Mouse (Mus musculus): ENCODE measurements at regions not wholly inside any gene's neighbourhood (a gene's known extent, or its start where the extent isn't known, plus 50 kb on each side); places are given as distances from the start of the nearest gene placed in this dataset.

GRCm38 (mm10) chr14:66475026-66475425, 466.0 kb upstream of the Gulo start:
- no peak overlapping the region for H3K4me3 ChIP-seq (ENCODE audit: low read depth, low read length)
- no peak overlapping the region for H3K4me2 ChIP-seq (replicated peaks; ENCODE audit: low read depth)
- no peak overlapping the region for H3K27ac ChIP-seq (ENCODE audit: low read depth, low read length)
- H3K9me3 ChIP-seq (ENCODE audit: control insufficient read depth): no peaks in the 10 kb centered on the region
- WGBS: 58% methylated on average over 1 of the region's 1 CpGs
- ATAC-seq: no peak
- H3K4me1 ChIP-seq (replicated peaks; ENCODE audit: control insufficient read depth, insufficient read depth, low read length): no peaks in the 10 kb centered on the region
- H3K36me3 ChIP-seq (ENCODE audit: control insufficient read depth, insufficient read depth): no peaks in the 10 kb centered on the region
- no peaks in the 10 kb centered on the region for H3K27me3 ChIP-seq (replicated peaks; ENCODE audit: control insufficient read depth, insufficient read depth, low read length)
- H3K9ac ChIP-seq (ENCODE audit: low read depth, low read length): no peak overlapping the region
- TF ChIP-seq CTCF (IDR thresholded peaks at IDR 0.05; ENCODE audit: low read depth): peak; percentile 47

GRCm38 (mm10) chr14:66473251-66473550, 464.2 kb upstream of the Gulo start:
- H3K4me1 ChIP-seq (replicated peaks; ENCODE audit: control insufficient read depth, insufficient read depth, low read length): no peaks in the 10 kb centered on the region
- WGBS: 17% methylated on average over 1 of the region's 1 CpGs
- no peaks in the 10 kb centered on the region for H3K27me3 ChIP-seq (replicated peaks; ENCODE audit: control insufficient read depth, insufficient read depth, low read length)
- ATAC-seq: no peak
- TF ChIP-seq CTCF (IDR thresholded peaks at IDR 0.05; ENCODE audit: low read depth): no peak
- H3K36me3 ChIP-seq (ENCODE audit: control insufficient read depth, insufficient read depth): no peaks in the 10 kb centered on the region
- no peak overlapping the region for H3K9ac ChIP-seq (ENCODE audit: low read depth, low read length)
- H3K4me3 ChIP-seq (ENCODE audit: low read depth, low read length): no peak overlapping the region
- no peak overlapping the region for H3K27ac ChIP-seq (ENCODE audit: low read depth, low read length)
- H3K9me3 ChIP-seq (ENCODE audit: control insufficient read depth): no peaks in the 10 kb centered on the region
- no peak overlapping the region for H3K4me2 ChIP-seq (replicated peaks; ENCODE audit: low read depth)

- no peaks in the 10 kb centered on the region for H3K4me1 ChIP-seq (replicated peaks; ENCODE audit: control insufficient read depth, insufficient read depth, low read length)
- no peak overlapping the region for H3K9ac ChIP-seq (ENCODE audit: low read depth, low read length)
- no peaks in the 10 kb centered on the region for H3K36me3 ChIP-seq (ENCODE audit: control insufficient read depth, insufficient read depth)
- no peak overlapping the region for H3K4me3 ChIP-seq (ENCODE audit: low read depth, low read length)
- H3K4me2 ChIP-seq (replicated peaks; ENCODE audit: low read depth): no peak overlapping the region
- H3K9me3 ChIP-seq (ENCODE audit: control insufficient read depth): no peaks in the 10 kb centered on the region
- no peak overlapping the region for H3K27ac ChIP-seq (ENCODE audit: low read depth, low read length)
- no peak for TF ChIP-seq CTCF (IDR thresholded peaks at IDR 0.05; ENCODE audit: low read depth)
- no peaks in the 10 kb centered on the region for H3K27me3 ChIP-seq (replicated peaks; ENCODE audit: control insufficient read depth, insufficient read depth, low read length)
- WGBS: 43% methylated on average over 5 of the region's 5 CpGs
- ATAC-seq: no peak
These were observed 463.7 kb upstream of the Gulo start for GRCm38 (mm10) chr14:66472537-66473250.

- no peak for ATAC-seq
- Histone ChIP-seq H3K27me3 (replicated peaks; ENCODE audit: control insufficient read depth, insufficient read depth, low read length) (no peaks in the 10 kb centered on the region), H3K9me3 (ENCODE audit: control insufficient read depth) (no peaks in the 10 kb centered on the region), H3K4me3 (ENCODE audit: low read depth, low read length) (no peak overlapping the region), H3K9ac (ENCODE audit: low read depth, low read length) (no peak overlapping the region), H3K4me1 (replicated peaks; ENCODE audit: control insufficient read depth, insufficient read depth, low read length) (no peaks in the 10 kb centered on the region), H3K4me2 (replicated peaks; ENCODE audit: low read depth) (no peak overlapping the region), H3K36me3 (ENCODE audit: control insufficient read depth, insufficient read depth) (no peaks in the 10 kb centered on the region), H3K27ac (ENCODE audit: low read depth, low read length) (no peak overlapping the region)
- WGBS: 88% methylated on average over 5 of the region's 5 CpGs
- TF ChIP-seq CTCF (IDR thresholded peaks at IDR 0.05; ENCODE audit: low read depth): no peak
These were observed 453.1 kb upstream of the Gulo start for GRCm38 (mm10) chr14:66462081-66462480.

GRCm38 (mm10) chr14:66460795-66461194, 451.8 kb upstream of the Gulo start:
- no peak for ATAC-seq
- H3K4me2 ChIP-seq (replicated peaks; ENCODE audit: low read depth): no peak overlapping the region
- no peaks in the 10 kb centered on the region for H3K4me1 ChIP-seq (replicated peaks; ENCODE audit: control insufficient read depth, insufficient read depth, low read length)
- TF ChIP-seq CTCF (IDR thresholded peaks at IDR 0.05; ENCODE audit: low read depth): no peak
- no peaks in the 10 kb centered on the region for H3K36me3 ChIP-seq (ENCODE audit: control insufficient read depth, insufficient read depth)
- no peaks in the 10 kb centered on the region for H3K27me3 ChIP-seq (replicated peaks; ENCODE audit: control insufficient read depth, insufficient read depth, low read length)
- H3K27ac ChIP-seq (ENCODE audit: low read depth, low read length): no peak overlapping the region
- 75% methylated on average over 3 of the region's 3 CpGs for WGBS
- no peak overlapping the region for H3K9ac ChIP-seq (ENCODE audit: low read depth, low read length)
- H3K4me3 ChIP-seq (ENCODE audit: low read depth, low read length): no peak overlapping the region
- no peaks in the 10 kb centered on the region for H3K9me3 ChIP-seq (ENCODE audit: control insufficient read depth)

GRCm38 (mm10) chr14:66458696-66459095, 449.7 kb upstream of the Gulo start:
- TF ChIP-seq CTCF (IDR thresholded peaks at IDR 0.05; ENCODE audit: low read depth): no peak
- no peak overlapping the region for H3K4me3 ChIP-seq (ENCODE audit: low read depth, low read length)
- H3K27me3 ChIP-seq (replicated peaks; ENCODE audit: control insufficient read depth, insufficient read depth, low read length): no peaks in the 10 kb centered on the region
- no peak for ATAC-seq
- H3K9ac ChIP-seq (ENCODE audit: low read depth, low read length): no peak overlapping the region
- H3K4me2 ChIP-seq (replicated peaks; ENCODE audit: low read depth): no peak overlapping the region
- H3K36me3 ChIP-seq (ENCODE audit: control insufficient read depth, insufficient read depth): no peaks in the 10 kb centered on the region
- no peaks in the 10 kb centered on the region for H3K9me3 ChIP-seq (ENCODE audit: control insufficient read depth)
- H3K4me1 ChIP-seq (replicated peaks; ENCODE audit: control insufficient read depth, insufficient read depth, low read length): no peaks in the 10 kb centered on the region
- WGBS: 88% methylated on average over 4 of the region's 4 CpGs
- H3K27ac ChIP-seq (ENCODE audit: low read depth, low read length): no peak overlapping the region

- 84% methylated on average over 6 of the region's 6 CpGs for WGBS
- no peak overlapping the region for H3K9ac ChIP-seq (ENCODE audit: low read depth, low read length)
- no peaks in the 10 kb centered on the region for H3K27me3 ChIP-seq (replicated peaks; ENCODE audit: control insufficient read depth, insufficient read depth, low read length)
- no peaks in the 10 kb centered on the region for H3K36me3 ChIP-seq (ENCODE audit: control insufficient read depth, insufficient read depth)
- no peaks in the 10 kb centered on the region for H3K4me1 ChIP-seq (replicated peaks; ENCODE audit: control insufficient read depth, insufficient read depth, low read length)
- no peak overlapping the region for H3K4me3 ChIP-seq (ENCODE audit: low read depth, low read length)
- ATAC-seq: no peak
- no peak overlapping the region for H3K4me2 ChIP-seq (replicated peaks; ENCODE audit: low read depth)
- TF ChIP-seq CTCF (IDR thresholded peaks at IDR 0.05; ENCODE audit: low read depth): no peak
- H3K9me3 ChIP-seq (ENCODE audit: control insufficient read depth): no peaks in the 10 kb centered on the region
- H3K27ac ChIP-seq (ENCODE audit: low read depth, low read length): no peak overlapping the region
These were observed 448.3 kb upstream of the Gulo start for GRCm38 (mm10) chr14:66457300-66457699.
